Mouse (Mus musculus): ENCODE data around the gene Ddah1.
"Not testable (repeated sequence)": the region's sequence is repeated elsewhere in the genome, so short reads cannot be mapped to it uniquely, and the experiment has no call there.

The Ddah1 gene

GRCm38 (mm10) chr3:145873271-145873670 lies 114.8 kb downstream of the Ddah1 start:
- DNase-seq = no peak

GRCm38 (mm10) chr3:145874126-145874525 lies 115.7 kb downstream of the Ddah1 start:
- peak in 1 of 2 experiments; percentile 25 for DNase-seq

GRCm38 (mm10) chr3:145876120-145876519 lies 117.6 kb downstream of the Ddah1 start:
- DNase-seq = no peak

GRCm38 (mm10) chr3:145878867-145879266 lies 120.4 kb downstream of the Ddah1 start:
- DNase-seq = not testable (repeated sequence)

- DNase-seq = no peak
Measured at GRCm38 (mm10) chr3:145880335-145880734, 121.9 kb downstream of the Ddah1 start.

- DNase-seq = no peak
Measured at GRCm38 (mm10) chr3:145882076-145882874, 123.8 kb downstream of the Ddah1 start.

GRCm38 (mm10) chr3:145883233-145883632 lies 124.8 kb downstream of the Ddah1 start:
- no peak for DNase-seq

- DNase-seq = no peak
Measured at GRCm38 (mm10) chr3:145885376-145885775, 126.9 kb downstream of the Ddah1 start.

- DNase-seq = no peak
Measured at GRCm38 (mm10) chr3:145885851-145886464, 127.5 kb downstream of the Ddah1 start.

- no peak for DNase-seq
Measured at GRCm38 (mm10) chr3:145887430-145887971, 129.0 kb downstream of the Ddah1 start.

GRCm38 (mm10) chr3:145890346-145891132 lies 132.1 kb downstream of the Ddah1 start:
- DNase-seq = no peak

GRCm38 (mm10) chr3:145892451-145892850 lies 134.0 kb downstream of the Ddah1 start:
- no peak for DNase-seq

- DNase-seq = no peak
Measured at GRCm38 (mm10) chr3:145894131-145894530, 135.7 kb downstream of the Ddah1 start.

GRCm38 (mm10) chr3:145897749-145898148 lies 139.3 kb downstream of the Ddah1 start:
- DNase-seq = no peak

GRCm38 (mm10) chr3:145899832-145900231 lies 141.4 kb downstream of the Ddah1 start:
- DNase-seq = no peak

- no peak for DNase-seq
Measured at GRCm38 (mm10) chr3:145903530-145903929, 145.1 kb downstream of the Ddah1 start.

- DNase-seq = peak; percentile 73 to 78
Measured at GRCm38 (mm10) chr3:145904850-145905776, 146.6 kb downstream of the Ddah1 start.

- no peak for DNase-seq
Measured at GRCm38 (mm10) chr3:145906582-145906981, 148.1 kb downstream of the Ddah1 start.

GRCm38 (mm10) chr3:145912512-145912911 lies 154.0 kb downstream of the Ddah1 start:
- DNase-seq = no peak

GRCm38 (mm10) chr3:145913263-145913662 lies 154.8 kb downstream of the Ddah1 start:
- no peak for DNase-seq

- DNase-seq = not testable (repeated sequence)
Measured at GRCm38 (mm10) chr3:145913942-145914341, 155.5 kb downstream of the Ddah1 start.

- no peak for DNase-seq
Measured at GRCm38 (mm10) chr3:145916374-145916773, 157.9 kb downstream of the Ddah1 start.

All from cerebellum, postnatal 25 days (tissue).